Mouse (Mus musculus): ENCODE measurements at regions not wholly inside any gene's neighbourhood (a gene's known extent, or its start where the extent isn't known, plus 50 kb on each side); places are given as distances from the start of the nearest gene placed in this dataset.

DNA sequence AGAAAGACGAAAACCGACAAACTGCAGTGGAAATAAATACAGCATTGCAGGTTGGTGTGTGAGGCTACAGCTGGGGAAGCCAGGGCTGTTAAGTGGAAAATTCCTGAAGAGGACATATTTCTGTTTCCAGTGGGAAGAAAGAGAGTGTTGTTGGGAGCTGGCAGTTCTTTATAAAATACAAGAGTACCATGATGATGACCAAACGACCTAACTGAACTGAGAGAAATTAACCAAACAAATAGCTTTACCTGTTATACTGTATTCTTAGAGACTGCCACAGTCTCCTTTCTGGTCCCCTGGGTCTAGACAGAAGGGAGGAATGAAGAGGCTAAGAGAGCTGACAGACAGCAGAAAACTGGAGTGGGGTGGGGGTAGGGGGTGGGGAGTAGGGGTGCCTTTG is 517.9 kb downstream of the Nyap2 start:
- Histone ChIP-seq H3K4me3 (replicated peaks; ENCODE audit: low read length) (no peak overlapping the region), H3K4me1 (replicated peaks; ENCODE audit: low read depth, low read length) (peaks cover 9% of the 10 kb centered on the region; the same call in 1 of the 2 replicates), H3K27me3 (ENCODE audit: insufficient read depth, low read length) (no peaks in the 10 kb centered on the region), H3K36me3 (ENCODE audit: insufficient read depth, low read length) (no peaks in the 10 kb centered on the region), H3K9me3 (ENCODE audit: low read length) (no peaks in the 10 kb centered on the region; the same call in 1 of the 2 replicates)
- TF ChIP-seq CTCF (conservative IDR thresholded peaks at IDR 0.05; ENCODE audit: low read length), result no peak
- no peak for TF ChIP-seq NANOG (IDR thresholded peaks at IDR 0.05; ENCODE audit: borderline replicate concordance, low read length)
- TF ChIP-seq POU5F1 (IDR thresholded peaks at IDR 0.05; ENCODE audit: borderline replicate concordance, low read length), result no peak

DNA sequence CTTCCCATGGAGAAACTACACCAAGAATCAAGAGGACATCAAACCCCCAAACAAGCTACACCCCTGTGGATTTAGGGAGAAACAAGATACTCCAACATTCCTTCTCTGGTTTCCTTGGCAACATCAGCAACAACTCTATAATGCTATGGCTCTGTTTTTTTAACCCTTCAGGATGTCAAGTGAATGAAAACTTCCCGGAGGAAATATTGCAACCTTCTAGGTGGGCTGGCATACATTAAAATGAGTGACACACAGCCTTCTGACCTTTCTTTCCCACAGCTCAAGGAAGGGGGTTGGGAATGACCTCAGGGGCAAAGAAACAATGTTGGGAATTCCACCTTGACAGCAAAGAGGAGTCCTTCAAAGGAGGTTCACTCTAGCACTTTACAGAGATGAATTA is 532.0 kb downstream of the Nyap2 start:
- Histone ChIP-seq H3K4me3 (replicated peaks; ENCODE audit: low read length) (no peak overlapping the region), H3K36me3 (ENCODE audit: insufficient read depth, low read length) (no peaks in the 10 kb centered on the region), H3K4me1 (replicated peaks; ENCODE audit: low read depth, low read length) (no peaks in the 10 kb centered on the region), H3K27me3 (ENCODE audit: insufficient read depth, low read length) (no peaks in the 10 kb centered on the region), H3K9me3 (ENCODE audit: low read length) (no peaks in the 10 kb centered on the region)
- TF ChIP-seq POU5F1 (IDR thresholded peaks at IDR 0.05; ENCODE audit: borderline replicate concordance, low read length), result no peak
- TF ChIP-seq NANOG (IDR thresholded peaks at IDR 0.05; ENCODE audit: borderline replicate concordance, low read length), result no peak
- TF ChIP-seq CTCF (conservative IDR thresholded peaks at IDR 0.05; ENCODE audit: low read length), result no peak

DNA sequence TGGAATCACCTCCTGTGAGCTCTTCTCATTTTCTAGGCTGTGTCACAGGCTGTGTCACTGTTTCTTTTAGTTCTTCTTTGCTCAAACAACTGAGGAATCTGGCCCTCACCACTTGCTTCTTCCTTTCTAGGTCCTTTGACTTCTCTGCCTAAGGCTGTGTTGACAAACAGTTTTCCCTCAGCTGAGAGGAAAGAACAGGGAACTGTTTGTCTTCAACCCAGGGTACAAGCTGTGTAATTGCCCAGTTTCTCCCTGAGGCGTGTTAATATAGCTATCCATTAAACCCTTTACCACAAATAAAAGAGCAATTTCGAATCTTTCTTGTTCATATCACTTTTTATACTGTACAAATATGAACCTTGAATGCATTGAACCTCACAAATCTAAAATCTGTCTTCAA is 542.1 kb downstream of the Nyap2 start:
- H3K36me3 ChIP-seq (ENCODE audit: insufficient read depth, low read length), result no peaks in the 10 kb centered on the region
- no peaks in the 10 kb centered on the region for H3K4me1 ChIP-seq (replicated peaks; ENCODE audit: low read depth, low read length)
- peaks cover 13% of the 10 kb centered on the region; the same call in 1 of the 2 replicates for H3K9me3 ChIP-seq (ENCODE audit: low read length)
- no peak for TF ChIP-seq POU5F1 (IDR thresholded peaks at IDR 0.05; ENCODE audit: borderline replicate concordance, low read length)
- TF ChIP-seq CTCF (conservative IDR thresholded peaks at IDR 0.05; ENCODE audit: low read length), result no peak
- no peak for TF ChIP-seq NANOG (IDR thresholded peaks at IDR 0.05; ENCODE audit: borderline replicate concordance, low read length)
- no peaks in the 10 kb centered on the region for H3K27me3 ChIP-seq (ENCODE audit: insufficient read depth, low read length)
- H3K4me3 ChIP-seq (replicated peaks; ENCODE audit: low read length), result no peak overlapping the region

DNA sequence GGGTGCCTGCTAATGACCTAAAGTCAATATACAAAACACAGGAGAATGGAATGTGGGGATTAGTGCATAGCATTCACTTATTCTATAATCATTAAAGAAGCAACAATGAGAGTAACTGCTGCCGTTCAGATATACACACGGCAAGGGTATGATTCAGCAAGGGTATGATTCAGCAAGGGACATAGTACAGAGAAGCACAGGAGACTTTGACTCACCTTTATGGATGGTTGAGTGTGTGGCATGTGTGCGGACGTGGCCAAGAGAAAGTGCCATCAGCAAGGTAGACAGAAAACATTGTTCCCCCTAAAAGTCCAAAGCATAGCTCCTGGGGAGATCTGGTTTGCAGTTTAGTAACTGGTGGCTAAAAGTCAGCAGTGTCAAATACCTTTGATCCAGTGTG is 547.4 kb downstream of the Nyap2 start:
- H3K9me3 ChIP-seq (ENCODE audit: low read length), result peaks cover 25% of the 10 kb centered on the region
- TF ChIP-seq CTCF (conservative IDR thresholded peaks at IDR 0.05; ENCODE audit: low read length) (no peak), NANOG (IDR thresholded peaks at IDR 0.05; ENCODE audit: borderline replicate concordance, low read length) (no peak), POU5F1 (IDR thresholded peaks at IDR 0.05; ENCODE audit: borderline replicate concordance, low read length) (no peak)

DNA sequence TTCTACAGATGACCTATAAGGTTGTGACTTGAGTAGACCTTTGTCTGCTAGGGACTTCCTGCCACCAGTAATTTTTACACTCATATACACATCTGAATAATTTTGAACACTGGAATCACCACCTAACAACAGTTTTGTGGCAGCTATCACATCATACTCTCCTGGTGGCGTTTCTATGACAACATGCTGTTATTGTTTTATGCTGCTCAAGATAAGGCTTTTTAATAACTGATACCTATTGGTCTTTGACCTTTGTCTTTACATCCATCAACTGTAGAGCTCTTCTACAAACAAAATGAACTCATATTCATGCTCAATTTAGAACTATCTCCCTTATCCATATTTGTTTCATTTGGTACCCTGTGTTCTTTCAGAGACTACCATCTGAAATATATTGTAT is 556.0 kb downstream of the Nyap2 start:
- Histone ChIP-seq H3K4me3 (replicated peaks; ENCODE audit: low read length) (no peak overlapping the region), H3K4me1 (replicated peaks; ENCODE audit: low read depth, low read length) (no peaks in the 10 kb centered on the region), H3K27me3 (ENCODE audit: insufficient read depth, low read length) (no peaks in the 10 kb centered on the region), H3K36me3 (ENCODE audit: insufficient read depth, low read length) (no peaks in the 10 kb centered on the region), H3K9me3 (ENCODE audit: low read length) (peaks cover 11% of the 10 kb centered on the region)
- no peak for TF ChIP-seq NANOG (IDR thresholded peaks at IDR 0.05; ENCODE audit: borderline replicate concordance, low read length)
- TF ChIP-seq POU5F1 (IDR thresholded peaks at IDR 0.05; ENCODE audit: borderline replicate concordance, low read length), result no peak
- TF ChIP-seq CTCF (conservative IDR thresholded peaks at IDR 0.05; ENCODE audit: low read length), result no peak

More for the DNA sequence above, 547.4 kb downstream of the Nyap2 start:
- Histone ChIP-seq H3K4me3 (replicated peaks; ENCODE audit: low read length) (no peak overlapping the region), H3K36me3 (ENCODE audit: insufficient read depth, low read length) (no peaks in the 10 kb centered on the region), H3K4me1 (replicated peaks; ENCODE audit: low read depth, low read length) (no peaks in the 10 kb centered on the region), H3K27me3 (ENCODE audit: insufficient read depth, low read length) (no peaks in the 10 kb centered on the region)

DNA sequence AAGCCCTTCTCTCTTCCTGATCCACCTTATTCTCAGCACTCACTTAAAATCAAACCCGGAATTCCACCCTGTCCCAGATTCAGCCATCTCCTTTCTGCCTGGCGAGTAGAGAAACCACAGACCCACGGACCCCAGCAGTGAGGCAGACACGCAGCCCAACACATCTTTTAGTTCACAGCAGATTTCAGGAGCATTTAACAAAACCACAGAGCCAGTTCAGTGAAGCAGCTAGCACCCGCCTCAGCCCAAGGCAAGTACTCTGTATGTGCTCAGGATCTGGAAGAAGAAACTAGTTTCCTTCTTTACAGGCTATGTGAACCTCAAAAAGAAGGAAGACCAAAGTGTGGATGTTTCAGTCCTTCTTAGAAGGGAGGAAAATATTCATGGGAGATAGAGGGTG is 560.6 kb downstream of the Nyap2 start:
- no peaks in the 10 kb centered on the region for H3K4me1 ChIP-seq (replicated peaks; ENCODE audit: low read depth, low read length)
- H3K36me3 ChIP-seq (ENCODE audit: insufficient read depth, low read length), result no peaks in the 10 kb centered on the region
- no peaks in the 10 kb centered on the region for H3K27me3 ChIP-seq (ENCODE audit: insufficient read depth, low read length)
- H3K9me3 ChIP-seq (ENCODE audit: low read length), result peaks cover 5% of the 10 kb centered on the region; the same call in 1 of the 2 replicates
- H3K4me3 ChIP-seq (replicated peaks; ENCODE audit: low read length), result no peak overlapping the region
- TF ChIP-seq POU5F1 (IDR thresholded peaks at IDR 0.05; ENCODE audit: borderline replicate concordance, low read length), result no peak
- no peak for TF ChIP-seq NANOG (IDR thresholded peaks at IDR 0.05; ENCODE audit: borderline replicate concordance, low read length)
- no peak for TF ChIP-seq CTCF (conservative IDR thresholded peaks at IDR 0.05; ENCODE audit: low read length)

DNA sequence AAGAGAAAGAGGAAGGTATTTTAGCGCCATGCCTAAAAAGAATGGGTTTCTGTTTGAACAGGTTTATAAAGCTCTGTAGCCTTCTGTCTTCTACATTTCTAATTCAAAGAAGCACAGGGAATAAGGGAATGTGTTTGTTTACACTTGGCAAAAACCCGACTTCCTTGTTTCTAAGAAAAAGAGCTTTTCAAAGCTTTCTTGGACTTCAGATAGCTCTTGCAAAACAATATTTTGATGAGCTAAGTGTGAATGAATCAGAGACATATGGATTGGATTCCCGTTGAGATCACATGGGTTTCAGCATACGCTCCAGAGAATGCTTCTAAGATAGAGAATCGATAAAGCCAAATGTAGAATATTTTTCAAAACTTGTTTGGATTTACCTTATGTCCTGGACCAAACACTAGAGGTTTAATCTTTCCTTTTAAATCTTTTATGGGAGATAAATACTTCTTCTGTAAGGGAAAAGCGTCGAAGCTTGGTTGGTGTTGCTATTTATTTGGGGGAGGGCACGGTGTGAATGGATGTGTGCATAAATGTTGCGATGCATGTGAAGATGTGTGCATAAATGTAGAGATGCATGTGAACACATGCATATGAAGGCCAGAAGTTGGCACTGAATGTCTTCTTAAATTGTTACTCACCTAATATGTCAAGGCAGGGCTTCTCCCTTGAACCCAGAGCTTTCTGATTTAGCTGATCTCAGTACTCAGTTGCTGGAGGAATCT is 576.4 kb downstream of the Nyap2 start:
- H3K4me3 ChIP-seq (replicated peaks; ENCODE audit: low read length), result no peak overlapping the region
- H3K36me3 ChIP-seq (ENCODE audit: insufficient read depth, low read length), result no peaks in the 10 kb centered on the region
- no peaks in the 10 kb centered on the region; the same call in 1 of the 2 replicates for H3K4me1 ChIP-seq (replicated peaks; ENCODE audit: low read depth, low read length)
- no peaks in the 10 kb centered on the region for H3K27me3 ChIP-seq (ENCODE audit: insufficient read depth, low read length)
- TF ChIP-seq NANOG (IDR thresholded peaks at IDR 0.05; ENCODE audit: borderline replicate concordance, low read length), result no peak
- TF ChIP-seq CTCF (conservative IDR thresholded peaks at IDR 0.05; ENCODE audit: low read length), result no peak
- no peak for TF ChIP-seq POU5F1 (IDR thresholded peaks at IDR 0.05; ENCODE audit: borderline replicate concordance, low read length)
- H3K9me3 ChIP-seq (ENCODE audit: low read length), result peaks cover 7% of the 10 kb centered on the region; the same call in 1 of the 2 replicates

DNA sequence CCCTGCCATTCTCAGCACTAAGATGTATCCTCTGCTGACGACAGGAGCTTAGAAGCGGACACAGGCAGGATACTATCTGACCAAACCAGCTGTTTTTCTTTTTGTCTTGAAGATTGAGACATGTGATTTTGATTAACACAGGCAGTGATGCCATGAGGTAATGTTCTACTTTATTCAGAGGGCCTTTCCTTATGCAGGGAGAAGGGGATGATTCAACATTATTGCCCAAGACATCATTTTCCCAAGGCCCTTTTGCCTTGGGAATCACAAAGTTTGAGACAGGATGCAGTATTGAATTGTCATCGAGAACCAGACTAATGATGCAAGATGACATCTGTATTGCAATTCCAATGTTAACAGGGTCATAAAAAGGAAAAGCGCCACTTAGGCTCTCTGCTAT is 571.7 kb upstream of the Gm9747 start:
- Histone ChIP-seq H3K9me3 (ENCODE audit: low read length) (no peaks in the 10 kb centered on the region), H3K36me3 (ENCODE audit: insufficient read depth, low read length) (no peaks in the 10 kb centered on the region), H3K27me3 (ENCODE audit: insufficient read depth, low read length) (no peaks in the 10 kb centered on the region), H3K4me1 (replicated peaks; ENCODE audit: low read depth, low read length) (no peaks in the 10 kb centered on the region), H3K4me3 (replicated peaks; ENCODE audit: low read length) (no peak overlapping the region)
- TF ChIP-seq NANOG (IDR thresholded peaks at IDR 0.05; ENCODE audit: borderline replicate concordance, low read length) (no peak), CTCF (conservative IDR thresholded peaks at IDR 0.05; ENCODE audit: low read length) (no peak), POU5F1 (IDR thresholded peaks at IDR 0.05; ENCODE audit: borderline replicate concordance, low read length) (no peak)

Measured in E14TG2a.4 (cell line).